Mouse (Mus musculus): Measurements from ENCODE around the gene Agtrap. TPM values are rescaled to one million over a fixed set of nuclear protein-coding genes. Genes with fewer than 3 reads are reported as not detected.

Agtrap gene
- polyA plus RNA-seq, 1 experiment: 119 TPM

DNA sequence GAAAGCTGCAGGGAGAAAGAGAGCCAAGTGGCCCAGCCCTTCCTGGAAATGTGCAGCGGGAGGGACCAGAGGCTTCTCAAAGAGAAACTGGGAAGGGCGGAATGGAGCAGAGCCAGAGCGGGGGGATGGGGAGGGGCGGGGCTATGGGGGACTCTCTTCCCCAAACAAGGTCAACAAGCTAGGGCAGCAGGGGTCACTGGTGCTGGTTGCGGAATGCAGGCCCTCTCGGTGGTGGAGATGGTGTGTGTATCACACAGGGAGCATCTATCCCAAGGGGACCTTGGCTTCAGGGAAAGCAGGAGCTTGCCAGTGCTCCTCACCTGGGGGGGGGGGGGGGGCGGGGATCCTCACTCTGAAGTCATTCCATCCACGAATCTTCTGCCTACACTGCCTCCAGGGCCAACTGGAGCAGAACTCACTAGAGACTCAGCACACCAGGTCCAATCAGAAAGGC, 3.5 kb downstream of the Agtrap start:
- no peaks in the 10 kb centered on the region for H3K27me3 ChIP-seq (replicated peaks; ENCODE audit: control insufficient read depth, insufficient read depth, low read length)
- no peak overlapping the region for H3K4me3 ChIP-seq (ENCODE audit: insufficient read depth, low read depth, low read length)
- peak; percentile 88 for DNase-seq
- WGBS: 11% methylated on average over 8 of the region's 8 CpGs
- TF ChIP-seq POLR2A (IDR thresholded peaks at IDR 0.05; ENCODE audit: low read depth, low read length) (no peak), CTCF (conservative IDR thresholded peaks at IDR 0.05; ENCODE audit: insufficient read depth, insufficient read length, low read depth, low read length) (no peak)
- H3K27ac ChIP-seq (ENCODE audit: insufficient read depth, low read depth, low read length): no peak overlapping the region
- no peaks in the 10 kb centered on the region for H3K36me3 ChIP-seq (ENCODE audit: control insufficient read depth, insufficient read depth, low read length)
- H3K4me1 ChIP-seq (ENCODE audit: control insufficient read depth, insufficient read depth, low read length): peaks cover 32% of the 10 kb centered on the region

- Histone ChIP-seq H3K36me3 (ENCODE audit: control insufficient read depth, insufficient read depth, low read length) (no peaks in the 10 kb centered on the region), H3K4me1 (ENCODE audit: control insufficient read depth, insufficient read depth, low read length) (peaks cover 32% of the 10 kb centered on the region), H3K27me3 (replicated peaks; ENCODE audit: control insufficient read depth, insufficient read depth, low read length) (no peaks in the 10 kb centered on the region), H3K4me3 (ENCODE audit: insufficient read depth, low read depth, low read length) (no peak overlapping the region), H3K27ac (ENCODE audit: insufficient read depth, low read depth, low read length) (peak overlapping the region; percentile 27; the same call in 1 of the 2 replicates)
- 46% methylated on average over 21 of the region's 21 CpGs for WGBS
- TF ChIP-seq POLR2A (IDR thresholded peaks at IDR 0.05; ENCODE audit: low read depth, low read length) (no peak), CTCF (conservative IDR thresholded peaks at IDR 0.05; ENCODE audit: insufficient read depth, insufficient read length, low read depth, low read length) (no peak)
- DNase-seq: peak; percentile 79
Observed at GRCm38 (mm10) chr4:148083176-148083899, 4.5 kb downstream of the Agtrap start.

- no peaks in the 10 kb centered on the region for H3K27me3 ChIP-seq (replicated peaks; ENCODE audit: control insufficient read depth, insufficient read depth, low read length)
- peaks cover 32% of the 10 kb centered on the region for H3K4me1 ChIP-seq (ENCODE audit: control insufficient read depth, insufficient read depth, low read length)
- H3K4me3 ChIP-seq (ENCODE audit: insufficient read depth, low read depth, low read length): no peak overlapping the region
- no peaks in the 10 kb centered on the region for H3K36me3 ChIP-seq (ENCODE audit: control insufficient read depth, insufficient read depth, low read length)
- WGBS: 31% methylated on average over 12 of the region's 12 CpGs
- no peak overlapping the region for H3K27ac ChIP-seq (ENCODE audit: insufficient read depth, low read depth, low read length)
- TF ChIP-seq POLR2A (IDR thresholded peaks at IDR 0.05; ENCODE audit: low read depth, low read length) (no peak), CTCF (conservative IDR thresholded peaks at IDR 0.05; ENCODE audit: insufficient read depth, insufficient read length, low read depth, low read length) (peak; percentile 54)
- peak; percentile 69 for DNase-seq
Observed at GRCm38 (mm10) chr4:148082257-148083044, 5.4 kb downstream of the Agtrap start.

GRCm38 (mm10) chr4:148081201-148081600, 6.6 kb downstream of the Agtrap start:
- peaks cover 27% of the 10 kb centered on the region for H3K4me1 ChIP-seq (ENCODE audit: control insufficient read depth, insufficient read depth, low read length)
- 89% methylated on average over 10 of the region's 10 CpGs for WGBS
- no peaks in the 10 kb centered on the region for H3K27me3 ChIP-seq (replicated peaks; ENCODE audit: control insufficient read depth, insufficient read depth, low read length)
- DNase-seq: no peak
- no peaks in the 10 kb centered on the region for H3K36me3 ChIP-seq (ENCODE audit: control insufficient read depth, insufficient read depth, low read length)
- H3K4me3 ChIP-seq (ENCODE audit: insufficient read depth, low read depth, low read length): no peak overlapping the region
- TF ChIP-seq CTCF (conservative IDR thresholded peaks at IDR 0.05; ENCODE audit: insufficient read depth, insufficient read length, low read depth, low read length) (no peak), POLR2A (IDR thresholded peaks at IDR 0.05; ENCODE audit: low read depth, low read length) (no peak)
- no peak overlapping the region for H3K27ac ChIP-seq (ENCODE audit: insufficient read depth, low read depth, low read length)

GRCm38 (mm10) chr4:148080597-148080973, 7.2 kb downstream of the Agtrap start:
- WGBS: 78% methylated on average over 1 of the region's 1 CpGs
- Histone ChIP-seq H3K27ac (ENCODE audit: insufficient read depth, low read depth, low read length) (no peak overlapping the region), H3K27me3 (replicated peaks; ENCODE audit: control insufficient read depth, insufficient read depth, low read length) (no peaks in the 10 kb centered on the region), H3K4me3 (ENCODE audit: insufficient read depth, low read depth, low read length) (no peak overlapping the region), H3K4me1 (ENCODE audit: control insufficient read depth, insufficient read depth, low read length) (peaks cover 27% of the 10 kb centered on the region), H3K36me3 (ENCODE audit: control insufficient read depth, insufficient read depth, low read length) (no peaks in the 10 kb centered on the region)
- no peak for TF ChIP-seq CTCF (conservative IDR thresholded peaks at IDR 0.05; ENCODE audit: insufficient read depth, insufficient read length, low read depth, low read length)
- no peak for TF ChIP-seq POLR2A (IDR thresholded peaks at IDR 0.05; ENCODE audit: low read depth, low read length)
- DNase-seq: no peak

GRCm38 (mm10) chr4:148079944-148080596, 7.8 kb downstream of the Agtrap start:
- Histone ChIP-seq H3K4me3 (ENCODE audit: insufficient read depth, low read depth, low read length) (no peak overlapping the region), H3K36me3 (ENCODE audit: control insufficient read depth, insufficient read depth, low read length) (no peaks in the 10 kb centered on the region), H3K4me1 (ENCODE audit: control insufficient read depth, insufficient read depth, low read length) (peaks cover 22% of the 10 kb centered on the region), H3K27ac (ENCODE audit: insufficient read depth, low read depth, low read length) (no peak overlapping the region), H3K27me3 (replicated peaks; ENCODE audit: control insufficient read depth, insufficient read depth, low read length) (no peaks in the 10 kb centered on the region)
- WGBS: 72% methylated on average over 8 of the region's 8 CpGs
- DNase-seq: peak; percentile 81
- TF ChIP-seq POLR2A (IDR thresholded peaks at IDR 0.05; ENCODE audit: low read depth, low read length) (no peak), CTCF (conservative IDR thresholded peaks at IDR 0.05; ENCODE audit: insufficient read depth, insufficient read length, low read depth, low read length) (no peak)
